Mouse (Mus musculus): Measurements from ENCODE around the gene Tnfaip8l3.

Tnfaip8l3 gene

GRCm38 (mm10) chr9:53990921-53991320, 77.3 kb downstream of the Tnfaip8l3 start:
- DNase-seq (ENCODE audit: low spot score), result no peak

DNA sequence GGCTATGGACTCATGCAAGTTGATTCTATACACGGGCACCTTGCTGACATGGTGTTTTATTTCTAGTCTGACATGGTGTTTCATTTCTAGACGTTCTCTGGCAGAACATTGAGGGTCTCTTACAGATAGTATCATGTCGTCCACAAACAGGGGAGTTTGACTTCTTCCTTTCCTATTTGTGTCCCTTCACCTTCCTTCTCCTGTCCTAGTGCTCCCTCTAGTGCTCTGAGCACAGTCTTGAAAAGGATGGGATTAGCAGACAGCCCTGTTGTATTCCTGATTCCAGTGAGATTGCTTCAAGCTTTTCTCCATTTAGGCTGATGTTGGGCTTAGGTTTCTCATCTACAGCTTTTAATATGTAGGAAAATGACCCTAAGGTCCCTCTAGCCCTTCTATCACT, 81.2 kb downstream of the Tnfaip8l3 start:
- no peak for DNase-seq (ENCODE audit: low spot score)

DNA sequence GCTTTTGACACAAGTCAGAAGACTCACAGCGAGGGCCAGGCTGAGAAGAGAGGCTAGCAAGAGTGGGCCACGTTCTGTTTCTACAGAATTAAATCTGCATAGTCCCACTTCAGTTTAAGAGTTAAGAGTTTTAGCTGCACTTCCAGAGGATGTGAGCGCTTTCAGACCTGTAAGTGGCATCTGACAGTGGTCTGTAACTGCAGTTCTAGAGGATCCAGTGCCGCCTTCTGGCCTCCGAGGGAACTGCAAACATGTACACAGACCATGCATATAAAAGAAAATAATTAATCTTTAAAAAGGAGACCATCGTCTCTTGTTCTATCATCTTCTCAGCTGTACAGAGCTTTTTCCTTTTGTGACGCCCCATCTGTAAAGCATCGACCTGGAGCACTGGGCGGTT, 83.3 kb downstream of the Tnfaip8l3 start:
- no peak for DNase-seq (ENCODE audit: low spot score)

- no peak for DNase-seq (ENCODE audit: low spot score)
Observed at GRCm38 (mm10) chr9:53975122-53975518, 93.1 kb downstream of the Tnfaip8l3 start, which contains the start of gene Elmod1. Gene Elmod1, minus strand, starts transcription at chr9:53975301.

GRCm38 (mm10) chr9:53974328-53975121, 93.7 kb downstream of the Tnfaip8l3 start:
- DNase-seq (ENCODE audit: low spot score), result no peak

DNA sequence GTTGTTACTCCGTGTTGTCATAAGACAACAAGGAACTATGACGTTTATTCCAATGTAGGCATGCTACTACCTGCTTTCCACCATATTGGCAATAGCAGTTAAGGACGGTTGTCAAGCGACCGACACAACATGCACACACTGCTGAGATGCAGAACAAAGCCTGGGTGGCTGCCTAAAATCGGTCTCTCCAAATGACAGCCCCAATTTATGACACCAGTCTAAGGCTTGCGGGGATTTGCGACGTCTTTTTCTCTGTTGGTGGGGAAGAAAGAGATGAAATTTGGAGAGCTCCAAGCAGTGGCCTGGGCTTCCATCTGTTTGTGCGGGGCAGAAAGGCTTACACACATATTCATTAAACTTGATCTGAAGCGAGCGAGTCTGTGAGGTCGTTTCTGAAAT, 94.3 kb downstream of the Tnfaip8l3 start:
- no peak for DNase-seq (ENCODE audit: low spot score)
